Mouse (Mus musculus): Measurements from ENCODE around the gene Ift172.

Ift172 gene

GRCm38 (mm10) chr5:31257616-31258015 is 33.3 kb downstream of the Ift172 start:
- no peak for DNase-seq (ENCODE audit: extremely low read depth, low read depth)

- DNase-seq (ENCODE audit: extremely low read depth, low read depth), result no peak
Observed at GRCm38 (mm10) chr5:31255971-31256370, 34.9 kb downstream of the Ift172 start.

GRCm38 (mm10) chr5:31255381-31255780 is 35.5 kb downstream of the Ift172 start:
- no peak for DNase-seq (ENCODE audit: extremely low read depth, low read depth)

- DNase-seq (ENCODE audit: extremely low read depth, low read depth), result no peak
Observed at GRCm38 (mm10) chr5:31254901-31255300, 36.0 kb downstream of the Ift172 start.

- DNase-seq (ENCODE audit: extremely low read depth, low read depth), result no peak
Observed at GRCm38 (mm10) chr5:31254452-31254851, 36.5 kb downstream of the Ift172 start.

GRCm38 (mm10) chr5:31253806-31254205 is 37.1 kb downstream of the Ift172 start:
- no peak for DNase-seq (ENCODE audit: extremely low read depth, low read depth)

GRCm38 (mm10) chr5:31252795-31253545 is 37.9 kb downstream of the Ift172 start:
- no peak for DNase-seq (ENCODE audit: extremely low read depth, low read depth)

GRCm38 (mm10) chr5:31252151-31252550 is 38.8 kb downstream of the Ift172 start:
- DNase-seq (ENCODE audit: extremely low read depth, low read depth), result no peak

- no peak for DNase-seq (ENCODE audit: extremely low read depth, low read depth)
Observed at GRCm38 (mm10) chr5:31251541-31252101, 39.3 kb downstream of the Ift172 start, which contains the start of gene Krtcap3. TSS of gene Krtcap3 (plus strand) at chr5:31251691.

- no peak for DNase-seq (ENCODE audit: extremely low read depth, low read depth)
Observed at GRCm38 (mm10) chr5:31250716-31251115, 40.2 kb downstream of the Ift172 start.

- peak; percentile 12 for DNase-seq (ENCODE audit: extremely low read depth, low read depth)
Observed at GRCm38 (mm10) chr5:31242191-31242590, 48.7 kb downstream of the Ift172 start.

- DNase-seq (ENCODE audit: extremely low read depth, low read depth), result peak; percentile 41
Observed at GRCm38 (mm10) chr5:31241522-31242034, 49.3 kb downstream of the Ift172 start.

GRCm38 (mm10) chr5:31240637-31241521 is 50.0 kb downstream of the Ift172 start, which contains the start of the genes Nrbp1 and Gm9970:
TSS of gene Nrbp1 (plus strand) at chr5:31240864.
TSS of gene Gm9970 (minus strand) at chr5:31241232.
- peak; percentile 89 for DNase-seq (ENCODE audit: extremely low read depth, low read depth)

GRCm38 (mm10) chr5:31226641-31227040 is 64.3 kb downstream of the Ift172 start:
- no peak for DNase-seq (ENCODE audit: extremely low read depth, low read depth)

GRCm38 (mm10) chr5:31222696-31223095 is 68.2 kb downstream of the Ift172 start:
- no peak for DNase-seq (ENCODE audit: extremely low read depth, low read depth)

GRCm38 (mm10) chr5:31221304-31221945 is 69.5 kb downstream of the Ift172 start:
- DNase-seq (ENCODE audit: extremely low read depth, low read depth), result peak; percentile 86

- DNase-seq (ENCODE audit: extremely low read depth, low read depth), result peak; percentile 75
Observed at GRCm38 (mm10) chr5:31220448-31221303, 70.2 kb downstream of the Ift172 start, which contains the start of gene Ppm1g. TSS of gene Ppm1g (minus strand) at chr5:31220687.

- no peak for DNase-seq (ENCODE audit: extremely low read depth, low read depth)
Observed at GRCm38 (mm10) chr5:31219911-31220447, 70.9 kb downstream of the Ift172 start.

- DNase-seq (ENCODE audit: extremely low read depth, low read depth), result no peak
Observed at GRCm38 (mm10) chr5:31219474-31219873, 71.4 kb downstream of the Ift172 start.

- no peak for DNase-seq (ENCODE audit: extremely low read depth, low read depth)
Observed at GRCm38 (mm10) chr5:31219070-31219469, 71.8 kb downstream of the Ift172 start.

All from MEL-GATA-1-ER (cell line).